Mouse (Mus musculus) heart, postnatal 0 days (tissue): Measurements from ENCODE around the gene Tjp3.

Experiments used
- CTCF ChIP-seq: IDR thresholded peaks from 2 replicates; pipeline ENCODE4 v1.5.1; 2016; ENCODE audit warnings: antibody characterized with exemption, control low read depth, low read depth
- EP300 ChIP-seq: IDR thresholded peaks from 2 replicates; pipeline ENCODE4 v1.6.1; 2016; ENCODE audit warnings: antibody characterized with exemption, low read depth

- TF ChIP-seq CTCF (no peak), EP300 (no peak)
These were observed 22.8 kb upstream of the Tjp3 start for GRCm38 (mm10) chr10:81314201-81314600.
